Comparison of ENCODE assay signal across 24 mouse cellular contexts in genomic region chr19:28192248-28192647, GRCm38 (mm10).
DNase-seq lines count a peak whose midpoint lies in the region; ATAC-seq and TF ChIP-seq lines count a peak whose summit lies in the region.
"Had no signal": no experiment of that assay in that cellular context is flagged by ENCODE, and none has a peak within 500 bp of the region (broad histone marks: within the 10 kb centered on the region; RNA-seq: fewer than 3 reads in every experiment).

No protein-coding gene starts in this region.

- no peak overlapping the region for H3K9ac ChIP-seq in forebrain, embryonic 16.5 days (replicated peaks; ENCODE audit: low read depth, low read length)
- H3K9ac ChIP-seq in liver, adult 2 months (ENCODE audit: low read depth, low read length) = no peak overlapping the region
- no peak overlapping the region for H3K9ac ChIP-seq in liver, embryonic 12.5 days
- no peak overlapping the region for H3K9ac ChIP-seq in intestine, embryonic 15.5 days
- H3K9ac ChIP-seq: embryonic facial prominence, embryonic 13.5 days; forebrain, embryonic 13.5 days; heart, embryonic 15.5 days; hindbrain, embryonic 15.5 days had no signal

- no peaks in the 10 kb centered on the region for H3K27me3 ChIP-seq in forebrain, embryonic 10.5 days (ENCODE audit: poor library complexity, severe bottlenecking)
- H3K27me3 ChIP-seq in forebrain, embryonic 16.5 days (replicated peaks; ENCODE audit: control insufficient read depth, insufficient read depth, low read length) = no peaks in the 10 kb centered on the region
- no peaks in the 10 kb centered on the region for H3K27me3 ChIP-seq in liver, adult 2 months (ENCODE audit: control insufficient read depth, insufficient read depth, low read length)
- H3K27me3 ChIP-seq in liver, embryonic 12.5 days (replicated peaks) = no peaks in the 10 kb centered on the region
- H3K27me3 ChIP-seq in intestine, embryonic 15.5 days (replicated peaks) = no peaks in the 10 kb centered on the region
- H3K27me3 ChIP-seq: embryonic facial prominence, embryonic 13.5 days; forebrain, embryonic 13.5 days; heart, embryonic 15.5 days; hindbrain, embryonic 15.5 days had no signal

- no peak overlapping the region for H3K4me2 ChIP-seq in forebrain, embryonic 16.5 days (ENCODE audit: low read length)
- no peak overlapping the region for H3K4me2 ChIP-seq in liver, embryonic 12.5 days
- H3K4me2 ChIP-seq in intestine, embryonic 15.5 days (replicated peaks) = no peak overlapping the region
- H3K4me2 ChIP-seq: embryonic facial prominence, embryonic 13.5 days; heart, embryonic 11.5 days; heart, embryonic 15.5 days; hindbrain, embryonic 15.5 days had no signal

- TF ChIP-seq POLR2A in liver, adult 2 months (IDR thresholded peaks at IDR 0.05; ENCODE audit: extremely low read depth, insufficient read depth, low read length) = no peak

- H3K27ac ChIP-seq in forebrain, embryonic 10.5 days = peak overlapping the region; percentile 66
- no peak overlapping the region for H3K27ac ChIP-seq in forebrain, embryonic 16.5 days (ENCODE audit: low read length)
- H3K27ac ChIP-seq in liver, adult 2 months (replicated peaks; ENCODE audit: insufficient read depth, low read depth, low read length) = no peak overlapping the region
- no peak overlapping the region for H3K27ac ChIP-seq in liver, embryonic 12.5 days
- H3K27ac ChIP-seq in intestine, embryonic 15.5 days = no peak overlapping the region
- H3K27ac ChIP-seq: embryonic facial prominence, embryonic 13.5 days; forebrain, embryonic 13.5 days; heart, adult 2 months; heart, embryonic 15.5 days; hindbrain, embryonic 15.5 days had no signal

- 54% methylated on average over 3 of the region's 3 CpGs for WGBS in forebrain, embryonic 10.5 days
- 31% methylated on average over 3 of the region's 3 CpGs for WGBS in forebrain, embryonic 16.5 days
- 46% methylated on average over 3 of the region's 3 CpGs for WGBS in liver, adult 2 months
- 67% methylated on average over 3 of the region's 3 CpGs for WGBS in liver, embryonic 12.5 days (ENCODE audit: insufficient replicate concordance)
- 74% methylated on average over 3 of the region's 3 CpGs for WGBS in intestine, embryonic 15.5 days

- peaks cover 15% of the 10 kb centered on the region; the same call in 1 of the 2 replicates for H3K9me3 ChIP-seq in forebrain, embryonic 10.5 days
- 0 out of 2 replicates have a peak, but pooled peaks cover 2% of the 10 kb centered on the region for H3K9me3 ChIP-seq in forebrain, embryonic 16.5 days (ENCODE audit: control insufficient read depth, low read length)
- H3K9me3 ChIP-seq in liver, embryonic 12.5 days (replicated peaks) = no peaks in the 10 kb centered on the region
- no peaks in the 10 kb centered on the region for H3K9me3 ChIP-seq in intestine, embryonic 15.5 days
- H3K9me3 ChIP-seq: embryonic facial prominence, embryonic 13.5 days; G1E; heart, embryonic 15.5 days; hindbrain, embryonic 15.5 days had no signal

- ATAC-seq in forebrain, embryonic 16.5 days = no peak
- ATAC-seq in liver, embryonic 12.5 days = no peak
- ATAC-seq in intestine, embryonic 15.5 days = no peak
- ATAC-seq: activated CD4-positive, CD25-positive, alpha-beta regulatory T cell, adult 4 months; CD4-positive, CD25-positive, alpha-beta regulatory T cell, adult 4 months had no signal

- no peaks in the 10 kb centered on the region for H3K79me2 ChIP-seq in liver, adult 2 months (ENCODE audit: control insufficient read depth, insufficient read depth, low read length)

- TF ChIP-seq CTCF in liver, adult 2 months (IDR thresholded peaks at IDR 0.05; ENCODE audit: low read depth, low read length) = no peak

- H3K36me3 ChIP-seq in forebrain, embryonic 10.5 days (replicated peaks) = no peaks in the 10 kb centered on the region; the same call in 1 of the 2 replicates
- H3K36me3 ChIP-seq in forebrain, embryonic 16.5 days (ENCODE audit: control insufficient read depth, insufficient read depth) = no peaks in the 10 kb centered on the region
- H3K36me3 ChIP-seq in liver, adult 2 months (ENCODE audit: control insufficient read depth, insufficient read depth, low read length) = no peaks in the 10 kb centered on the region
- H3K36me3 ChIP-seq in liver, embryonic 12.5 days = no peaks in the 10 kb centered on the region
- no peaks in the 10 kb centered on the region for H3K36me3 ChIP-seq in intestine, embryonic 15.5 days
- H3K36me3 ChIP-seq: embryonic facial prominence, embryonic 13.5 days; G1E; heart, embryonic 15.5 days; hindbrain, embryonic 15.5 days had no signal

- H3K4me3 ChIP-seq in forebrain, embryonic 10.5 days = no peak overlapping the region
- H3K4me3 ChIP-seq in forebrain, embryonic 16.5 days (replicated peaks; ENCODE audit: low read length) = no peak overlapping the region
- no peak overlapping the region for H3K4me3 ChIP-seq in liver, adult 2 months (ENCODE audit: insufficient read depth, low read depth, low read length)
- no peak overlapping the region for H3K4me3 ChIP-seq in liver, embryonic 12.5 days
- no peak overlapping the region for H3K4me3 ChIP-seq in intestine, embryonic 15.5 days (replicated peaks)
- H3K4me3 ChIP-seq: embryonic facial prominence, embryonic 13.5 days; forebrain, embryonic 13.5 days; heart, adult 2 months; heart, embryonic 15.5 days; hindbrain, embryonic 15.5 days had no signal

- peaks cover 28% of the 10 kb centered on the region for H3K4me1 ChIP-seq in forebrain, embryonic 10.5 days
- H3K4me1 ChIP-seq in forebrain, embryonic 16.5 days (replicated peaks; ENCODE audit: control insufficient read depth, insufficient read depth, low read length) = peaks cover 8% of the 10 kb centered on the region
- H3K4me1 ChIP-seq in liver, adult 2 months (ENCODE audit: control insufficient read depth, insufficient read depth, low read length) = no peaks in the 10 kb centered on the region; the same call in 1 of the 2 replicates
- no peaks in the 10 kb centered on the region for H3K4me1 ChIP-seq in liver, embryonic 12.5 days
- no peaks in the 10 kb centered on the region for H3K4me1 ChIP-seq in intestine, embryonic 15.5 days (replicated peaks)
- H3K4me1 ChIP-seq: heart, embryonic 15.5 days had no signal

- no peak for DNase-seq in forebrain, embryonic 10.5 days (ENCODE audit: extremely low spot score, low spot score)
- DNase-seq in kidney, adult 9 months = peak; percentile 54
- DNase-seq in kidney, postnatal 4 days = no peak
- peak; percentile 78 for DNase-seq in liver, adult 2 months (ENCODE audit: extremely low read depth, low read depth, low spot score)
- DNase-seq in Muller cell, postnatal 12 days (ENCODE audit: inconsistent ontology term) = peak; percentile 7
- DNase-seq: adrenal gland, postnatal 14 days; B cell, adult 2 months; cerebellum, adult 18-20 months; cerebellum, adult 9-11 months; cerebellum, postnatal 36 days; gastrocnemius, postnatal 14 days; heart, adult 2 months; heart, postnatal 14 days had no signal

Comparison
In these comparisons a context has a peak if more than half of its experiments do, and no peak if none do; other contexts are left out.
1. DNase-seq: peak in kidney, adult 9 months (single experiment), liver, adult 2 months (single experiment) and Muller cell, postnatal 12 days (single experiment); none in forebrain, embryonic 10.5 days (single experiment) and kidney, postnatal 4 days (0 of 2).